Mouse (Mus musculus) mature B cell (primary cell): ENCODE results near the gene Mgat4a.

Source experiments
- in situ Hi-C: fragments of 300-500 bp; cut with MboI; formaldehyde crosslinking; loops from 2 replicates; pipeline ENCODE4 v1.14.3; 2019

The Mgat4a gene

DNA sequence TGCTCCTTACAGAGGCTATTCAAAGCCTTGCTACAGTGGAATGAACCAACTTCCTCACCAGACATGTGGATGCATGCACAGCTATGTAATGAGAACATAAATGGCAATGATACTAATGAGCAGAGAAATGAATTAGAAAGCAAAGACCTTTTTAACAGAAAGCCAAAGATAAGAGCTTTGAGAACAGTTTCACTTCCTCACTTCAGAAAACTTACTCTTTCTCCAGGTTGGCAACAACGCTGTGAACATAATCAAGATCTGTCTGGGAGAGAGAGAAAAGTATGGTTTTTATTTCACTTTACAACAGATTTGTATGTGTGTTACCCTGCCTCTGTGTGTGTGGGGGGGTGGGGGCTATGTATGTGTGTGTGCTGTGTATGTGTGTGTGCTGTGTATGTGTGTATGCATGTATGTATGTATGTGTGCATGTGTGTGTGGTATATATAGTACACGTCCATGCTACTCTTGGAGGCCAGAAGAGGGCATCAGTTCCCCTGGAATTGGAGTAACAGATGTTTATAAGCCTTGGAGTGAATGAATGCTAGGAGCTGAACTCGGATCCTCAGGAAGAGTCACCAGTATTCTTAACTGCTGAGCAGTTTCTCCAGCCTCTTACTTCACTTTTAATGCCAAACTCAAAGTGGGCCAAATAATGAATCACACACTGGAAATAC, 74.4 kb downstream of the Mgat4a start:
- in situ Hi-C loops = no loop called here

DNA sequence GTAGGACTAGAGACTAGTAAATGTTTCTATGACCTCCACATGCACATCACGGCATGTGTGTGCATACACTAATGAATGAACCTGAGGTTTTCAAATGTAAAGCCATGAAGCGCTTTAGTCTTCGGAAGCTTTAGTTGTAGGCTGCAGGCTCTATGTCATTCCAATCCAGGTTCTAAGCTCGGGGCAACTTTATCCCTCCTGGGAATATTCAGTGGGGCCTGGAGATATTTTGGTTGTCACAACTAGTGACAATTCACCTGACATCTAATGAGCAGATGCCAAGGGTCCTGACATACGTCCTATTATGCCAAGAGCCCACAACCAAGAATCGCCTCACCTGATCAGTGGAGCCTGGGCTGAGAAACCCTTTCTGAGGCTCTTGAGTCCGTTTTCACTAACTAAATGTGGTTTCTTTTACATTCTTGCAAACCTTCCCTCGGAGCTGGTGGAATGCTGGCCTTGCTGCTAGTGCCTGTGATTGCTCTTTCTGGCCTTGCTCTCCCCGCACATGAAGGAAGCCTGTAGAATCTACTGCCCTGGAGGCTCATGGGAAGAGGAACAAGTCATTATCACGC, 75.9 kb downstream of the Mgat4a start:
- in situ Hi-C loops = no loop called here

DNA sequence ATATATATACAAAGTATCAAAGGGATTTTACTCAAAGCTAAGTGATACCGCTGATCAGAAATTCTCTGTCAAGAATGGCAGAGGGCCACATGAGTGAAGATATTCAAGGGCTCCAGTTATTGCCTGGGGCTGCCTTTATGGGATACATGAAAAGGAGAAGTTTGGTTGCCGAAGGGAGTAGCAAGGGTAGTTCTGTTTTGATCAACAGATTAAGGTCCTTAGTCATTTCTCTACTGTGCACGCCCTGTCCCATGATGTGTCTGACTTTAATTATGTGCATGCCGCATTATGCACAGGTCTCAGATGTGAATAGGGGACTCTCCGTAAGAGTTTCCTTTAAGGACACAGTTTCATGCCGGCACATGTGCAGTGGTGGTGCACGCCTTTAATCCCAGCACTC, 83.3 kb downstream of the Mgat4a start:
- in situ Hi-C loops = no loop called here

DNA sequence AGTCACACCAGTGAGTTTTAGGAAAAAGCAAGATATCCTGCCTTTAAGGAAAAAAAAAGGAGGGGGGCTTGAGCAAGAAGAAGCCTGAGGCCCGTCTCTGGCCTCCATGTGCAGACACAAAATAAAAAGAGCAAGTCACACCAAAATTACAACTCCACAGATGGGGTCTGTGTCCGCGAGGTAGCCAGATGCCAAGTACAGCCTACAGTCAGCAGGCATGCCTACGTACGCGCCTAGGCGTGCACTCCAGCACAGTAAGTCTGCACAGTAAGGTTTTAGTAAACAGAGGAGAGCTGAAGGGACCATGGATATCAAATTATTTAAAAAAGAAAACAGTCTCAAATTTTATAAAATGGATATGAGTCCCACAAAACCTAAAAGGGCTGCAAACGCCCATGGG, 89.5 kb downstream of the Mgat4a start:
- in situ Hi-C loops = no loop called here

DNA sequence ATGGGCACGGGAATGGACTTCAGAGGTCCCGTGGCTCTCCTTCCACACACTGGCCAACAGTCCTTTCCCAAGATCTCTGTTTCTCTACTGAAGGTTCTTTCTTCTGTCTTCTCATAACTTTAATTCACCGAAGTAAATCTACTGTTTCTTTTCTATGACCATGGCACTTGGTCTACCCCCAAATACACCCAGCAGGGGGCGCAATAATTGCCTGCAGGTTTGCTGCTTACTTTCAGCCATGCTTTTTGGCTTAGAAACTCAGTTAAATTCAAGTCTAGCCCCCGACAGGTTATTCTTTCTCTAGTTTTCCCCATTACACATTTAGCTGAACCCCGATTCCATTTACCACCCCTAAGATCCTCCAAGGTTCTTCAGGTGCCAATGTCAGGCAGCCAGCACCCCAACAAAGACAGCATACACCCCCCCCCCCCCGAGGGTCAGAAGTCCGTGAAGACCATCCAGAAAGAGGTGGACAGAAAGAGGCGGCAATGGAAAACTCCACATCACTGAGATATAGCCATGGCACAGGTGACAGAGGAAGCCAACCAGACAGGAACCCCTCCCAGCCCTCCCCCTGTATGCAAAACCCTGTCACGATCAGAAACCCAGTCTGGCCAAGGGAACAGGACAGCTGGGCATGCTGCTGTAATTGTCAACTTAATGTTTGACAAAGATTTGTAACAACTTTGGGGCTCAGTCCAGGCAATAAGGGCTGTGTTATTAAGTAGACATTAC, 92.3 kb downstream of the Mgat4a start:
- in situ Hi-C loops = loop anchor here (5.0 kb wide), 1 partner anchor 189 kb away; no protein-coding TSS in a partner anchor

DNA sequence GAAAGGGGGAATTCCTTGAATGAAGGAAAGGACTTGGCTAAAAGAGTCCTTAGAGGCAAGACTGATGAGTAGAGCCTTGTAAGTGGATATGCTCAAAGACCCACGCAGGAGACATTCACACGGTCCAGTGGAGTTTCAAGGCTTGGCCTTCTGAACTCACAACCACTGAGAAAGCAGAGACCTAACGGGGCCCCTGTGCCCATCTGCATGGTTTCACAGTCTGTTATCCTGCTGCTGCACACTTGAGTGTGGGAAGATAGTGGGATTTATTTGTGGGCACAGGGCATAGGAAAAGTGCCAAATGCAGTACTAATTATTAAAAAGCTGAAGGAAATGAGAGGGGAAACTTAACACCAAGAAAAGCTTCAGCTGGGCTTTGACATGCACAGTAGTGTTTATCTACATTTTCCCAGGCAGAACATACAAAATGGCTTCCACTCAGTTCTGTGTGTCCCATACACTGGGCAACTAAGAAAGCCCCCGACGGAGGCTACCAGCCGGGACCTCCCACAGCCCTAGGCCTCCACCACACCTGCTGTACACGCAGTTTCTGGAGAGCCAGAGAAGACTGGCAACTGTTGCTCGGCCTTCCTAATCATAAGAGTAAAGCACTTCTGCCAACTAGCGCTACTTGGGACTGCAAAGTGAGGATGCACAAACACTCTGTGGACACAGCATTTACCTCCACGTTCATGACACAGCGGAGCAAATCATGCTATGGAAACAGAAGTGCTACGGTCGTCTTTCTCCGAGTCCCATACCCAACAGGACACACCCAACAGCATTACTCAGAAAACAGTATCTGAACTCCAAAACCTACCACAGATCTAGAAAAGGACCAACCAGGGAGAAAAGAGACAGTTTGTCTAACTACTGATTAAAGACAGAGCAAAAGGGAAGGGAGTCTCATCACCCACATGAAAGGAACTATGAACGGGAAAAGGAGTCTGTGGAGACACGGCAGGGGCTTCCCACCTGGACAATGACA, 97.7 kb downstream of the Mgat4a start:
- in situ Hi-C loops = no loop called here

DNA sequence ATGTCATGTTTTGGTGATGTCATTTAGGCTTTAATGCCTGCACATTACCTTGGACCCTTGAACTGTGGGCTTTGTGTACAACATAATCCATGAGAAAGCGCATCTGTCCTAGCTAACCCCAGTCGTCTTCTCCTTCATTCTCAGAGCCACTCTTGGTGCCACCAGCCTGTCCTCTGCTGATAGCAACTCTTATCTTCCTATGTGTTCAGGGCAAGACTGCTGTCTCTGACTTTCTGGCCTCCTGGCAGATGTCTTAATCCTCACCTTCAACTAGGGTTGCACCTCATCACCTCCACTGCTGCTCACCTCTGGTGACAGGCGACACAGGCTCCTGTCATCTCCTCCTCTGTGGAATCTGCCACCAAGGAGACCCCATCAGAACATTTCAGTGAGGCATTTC, 104.4 kb downstream of the Mgat4a start:
- in situ Hi-C loops = no loop called here

DNA sequence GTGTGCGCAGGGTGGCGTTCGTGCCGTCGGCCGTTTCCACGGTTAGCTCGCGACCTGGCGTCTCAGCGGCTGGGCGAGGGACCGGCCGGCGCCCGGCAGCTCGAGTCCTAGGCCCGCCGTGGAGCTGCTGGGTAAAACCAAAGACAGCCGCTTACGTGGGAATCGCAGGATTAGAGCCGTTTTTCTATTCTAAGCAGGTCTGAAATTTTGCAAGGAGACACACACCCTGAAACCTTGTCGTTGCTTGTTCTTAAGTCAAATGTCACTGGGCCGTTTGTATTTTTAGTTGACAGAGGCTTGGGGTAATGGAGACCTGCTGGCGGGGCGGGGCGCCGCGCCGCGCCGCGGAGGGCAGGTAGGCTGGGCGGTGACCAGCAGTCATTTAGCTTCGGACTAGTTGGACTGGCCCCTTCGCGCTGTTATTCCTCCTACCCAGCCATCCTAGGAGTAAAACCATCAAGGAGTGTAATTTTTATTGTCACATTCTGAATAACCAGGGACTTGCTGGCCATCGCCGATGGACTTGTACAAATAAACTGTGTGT, 110.4 kb downstream of the Mgat4a start:
- in situ Hi-C loops = no loop called here

DNA sequence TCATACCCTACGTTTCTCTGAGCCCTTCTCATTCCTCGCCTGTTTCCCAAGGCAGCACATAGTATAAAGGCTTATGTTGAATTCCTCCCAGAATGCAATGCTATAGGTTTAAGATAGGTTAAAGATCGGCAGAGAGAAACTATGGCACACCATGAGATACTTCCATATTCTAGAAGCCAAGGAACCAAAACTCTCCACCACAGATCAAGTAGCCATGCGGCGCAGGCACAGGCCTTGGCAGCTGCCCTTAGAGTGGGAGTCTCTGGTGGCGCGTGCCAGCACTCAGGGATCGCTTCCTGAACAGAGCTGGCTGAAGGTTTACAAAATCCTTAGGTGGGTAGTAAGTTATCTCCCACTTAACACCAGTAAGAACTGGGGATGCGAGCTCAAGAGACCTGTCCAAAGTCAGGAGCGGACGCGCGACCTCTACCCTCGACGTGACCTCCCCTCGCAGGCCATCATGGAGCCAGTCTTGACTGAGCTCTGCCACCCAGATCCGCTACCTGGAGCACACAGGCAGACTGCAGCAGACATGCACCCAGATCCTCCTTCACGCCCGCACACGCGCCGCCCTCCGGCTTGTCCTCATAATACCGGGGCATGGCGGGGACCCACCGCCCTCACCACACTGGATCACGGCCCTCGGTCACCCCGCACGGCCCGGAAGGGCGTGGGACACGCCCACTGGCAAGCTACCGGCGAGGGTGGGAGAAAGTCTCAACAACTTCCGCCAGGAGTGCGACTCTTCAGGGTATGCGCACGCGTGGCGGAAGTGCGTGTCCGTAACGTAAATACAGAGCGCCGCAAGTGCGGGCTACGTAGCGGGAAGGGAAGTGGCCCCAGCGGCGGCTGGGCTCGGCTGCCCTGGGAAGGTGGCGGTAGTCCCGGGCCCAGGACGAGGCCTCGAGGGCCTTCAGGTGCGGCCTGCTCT, 111.2 kb downstream of the Mgat4a start, which contains the start of the genes Coa5 and Unc50:
Gene Coa5 (minus strand): TSS at position 738 of the 931 bp plus-strand sequence.
Gene Unc50 (plus strand): TSS at position 774 of the 931 bp plus-strand sequence.
- in situ Hi-C loops = no loop called here

DNA sequence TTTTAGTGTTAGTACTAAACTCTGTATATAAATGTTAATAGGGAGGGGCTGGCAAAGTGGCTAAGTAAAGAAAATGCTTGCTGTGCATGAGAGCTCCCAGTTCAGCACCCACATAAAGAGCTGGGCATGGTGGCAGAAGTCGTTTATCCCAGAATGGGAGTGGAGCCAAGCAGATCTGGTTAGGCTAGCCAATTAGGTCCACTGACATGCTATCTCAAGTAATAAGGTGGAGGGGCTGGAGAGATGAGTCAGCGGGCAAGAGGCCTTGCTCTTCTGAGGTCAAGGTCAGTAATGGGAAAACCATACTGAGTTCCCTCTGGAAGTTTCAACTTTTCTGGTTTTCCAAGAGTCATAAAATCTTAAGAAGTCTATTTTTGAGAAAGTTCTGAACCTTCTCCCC, 111.9 kb downstream of the Mgat4a start:
- in situ Hi-C loops = no loop called here

DNA sequence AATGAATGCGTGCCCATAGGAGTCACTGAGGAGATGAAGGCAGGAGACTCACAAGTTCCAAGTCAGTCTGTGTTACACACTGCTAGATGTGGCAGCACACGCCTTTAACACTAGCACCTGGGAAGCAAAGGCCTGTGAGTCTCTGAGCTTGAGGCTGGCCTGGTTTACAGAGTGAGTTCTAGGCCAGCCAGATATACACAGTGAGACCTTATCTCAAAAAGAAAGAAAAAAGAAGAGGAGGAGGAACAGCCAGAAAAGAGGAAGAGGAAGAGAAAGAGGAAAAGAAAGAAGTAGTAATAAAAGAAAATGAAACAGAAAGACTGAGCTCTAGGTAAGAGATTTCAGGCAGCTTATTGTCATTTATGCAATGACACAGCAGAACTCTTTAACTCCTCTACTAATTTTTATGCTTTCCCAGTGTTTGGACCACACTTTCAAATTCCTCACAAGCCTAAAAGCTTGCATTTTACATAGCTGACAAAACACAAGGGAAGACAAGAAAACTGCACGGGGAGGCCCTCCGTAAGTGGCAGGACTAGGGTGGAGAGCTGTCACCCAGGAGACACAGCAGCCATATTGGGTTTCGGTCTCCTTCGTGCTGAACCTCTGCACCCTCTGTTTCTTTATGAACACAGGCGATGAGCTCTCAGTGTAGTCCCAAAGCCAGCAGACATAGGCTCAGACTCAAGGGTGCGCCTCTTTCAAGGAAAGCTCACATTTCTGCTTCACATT, 113.5 kb downstream of the Mgat4a start:
- in situ Hi-C loops = no loop called here

DNA sequence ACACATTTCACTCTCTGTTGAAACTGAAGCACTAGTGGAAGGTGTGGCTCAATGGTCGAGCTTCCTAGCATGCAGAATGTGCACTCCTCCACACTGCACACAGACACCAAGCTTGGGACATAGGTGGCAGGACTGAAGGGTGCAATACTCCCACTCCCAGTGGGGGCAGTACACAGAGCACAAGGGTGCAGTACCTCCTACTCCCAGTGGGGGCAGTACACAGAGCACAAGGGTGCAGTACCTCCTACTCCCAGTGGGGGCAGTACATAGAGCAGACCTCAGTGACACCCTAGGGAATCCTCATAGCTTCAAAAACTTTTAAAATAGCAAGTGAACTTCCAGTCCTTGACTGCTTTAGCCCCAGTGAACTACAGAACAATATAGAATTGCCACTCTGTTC, 121.4 kb downstream of the Mgat4a start:
- in situ Hi-C loops = no loop called here

DNA sequence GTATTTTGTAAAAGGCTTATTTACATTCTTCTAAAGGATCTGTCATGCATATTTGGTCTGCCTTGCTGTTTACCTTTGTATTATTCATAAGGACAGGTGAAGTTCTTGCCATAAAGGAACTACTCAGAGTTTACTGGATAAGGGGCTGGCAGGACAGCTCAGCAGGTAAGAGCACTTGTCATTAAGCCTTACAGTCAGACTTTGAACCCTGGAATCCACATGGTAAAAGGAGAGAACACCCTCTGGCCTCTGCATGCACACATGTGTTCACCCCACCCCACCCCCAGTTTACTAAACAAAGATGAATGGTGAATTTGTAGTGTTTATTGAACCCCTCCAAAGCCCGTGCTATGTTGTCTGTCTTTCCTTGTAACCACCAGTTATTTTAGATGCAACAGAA, 125.4 kb downstream of the Mgat4a start:
- in situ Hi-C loops = no loop called here

DNA sequence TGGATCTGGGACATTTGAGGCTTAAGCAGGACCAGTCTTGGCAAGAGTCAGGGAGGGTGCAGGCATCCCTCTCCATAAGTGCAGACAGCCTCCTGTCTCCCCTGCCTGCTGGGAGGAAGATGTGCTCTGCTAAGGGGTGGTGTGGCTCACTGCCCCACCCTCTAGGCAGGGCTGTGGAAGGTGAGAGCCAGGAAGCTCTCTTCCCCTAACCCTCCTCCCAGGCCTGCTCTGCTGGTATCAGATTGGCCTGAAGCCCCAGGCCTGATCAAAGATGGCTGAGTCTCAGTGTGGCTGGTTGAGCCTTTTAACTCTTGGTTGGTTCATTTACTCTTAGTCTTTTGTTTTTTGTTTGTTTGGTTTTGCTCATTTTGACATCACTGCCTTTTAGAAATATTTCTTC, 131.2 kb downstream of the Mgat4a start:
- in situ Hi-C loops = no loop called here

DNA sequence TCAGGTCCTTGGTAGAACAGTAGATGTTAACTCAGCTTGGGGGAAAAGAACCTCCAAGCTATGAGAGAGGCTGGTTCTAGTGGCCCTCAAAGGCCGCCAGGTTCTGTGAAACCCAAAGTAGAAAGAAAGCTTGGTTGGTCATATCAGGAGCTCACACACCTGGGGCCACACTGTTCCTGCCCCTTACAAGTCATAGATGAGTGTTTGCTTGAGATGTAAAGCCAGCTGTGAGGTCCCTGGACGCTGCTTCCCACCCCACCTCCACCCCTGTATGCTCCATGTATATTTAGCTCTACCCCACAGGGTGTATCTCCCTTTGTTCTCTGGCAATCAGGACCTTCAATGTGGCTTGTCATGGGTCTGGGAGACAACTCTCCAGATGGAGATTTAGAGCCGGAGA, 132.1 kb downstream of the Mgat4a start:
- in situ Hi-C loops = no loop called here

DNA sequence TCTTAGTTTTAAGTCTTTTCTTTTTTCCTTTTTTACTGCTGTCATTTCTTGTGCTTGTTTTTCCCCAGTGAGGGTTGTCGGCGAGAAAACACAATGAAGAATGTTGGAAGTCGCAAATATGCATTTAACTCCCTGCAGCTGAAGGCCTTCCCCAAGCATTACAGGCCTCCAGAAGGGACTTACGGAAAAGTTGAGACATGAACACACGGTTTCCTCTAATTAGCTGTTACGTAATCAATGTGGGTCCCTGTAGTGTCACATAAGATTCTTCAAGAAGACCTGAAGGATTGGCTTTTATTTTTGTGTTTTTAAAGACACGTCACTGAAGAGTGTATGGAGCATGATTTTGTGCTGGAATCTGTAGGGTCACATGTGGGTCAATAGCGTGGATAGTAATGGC, 132.8 kb downstream of the Mgat4a start:
- in situ Hi-C loops = no loop called here

DNA sequence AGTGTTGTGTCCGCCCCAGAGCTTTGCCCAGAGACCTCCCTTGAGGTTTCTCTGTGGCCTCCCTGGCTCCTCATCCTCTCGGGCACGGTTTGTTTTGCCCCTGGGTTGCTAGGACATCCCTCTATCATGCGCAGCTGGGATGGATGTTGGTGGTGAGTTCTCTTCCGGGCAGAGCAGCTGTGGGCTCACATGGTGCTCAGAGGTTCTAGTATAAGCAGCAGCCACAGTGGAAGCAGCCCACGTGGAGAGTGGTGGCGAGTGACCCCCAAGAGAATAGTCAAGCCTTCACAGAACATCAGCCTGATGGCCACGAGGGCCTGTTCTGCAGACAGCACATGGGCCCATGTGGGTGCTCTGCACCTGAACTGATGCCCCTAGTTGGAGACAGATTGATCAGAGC, 133.6 kb downstream of the Mgat4a start:
- in situ Hi-C loops = no loop called here

DNA sequence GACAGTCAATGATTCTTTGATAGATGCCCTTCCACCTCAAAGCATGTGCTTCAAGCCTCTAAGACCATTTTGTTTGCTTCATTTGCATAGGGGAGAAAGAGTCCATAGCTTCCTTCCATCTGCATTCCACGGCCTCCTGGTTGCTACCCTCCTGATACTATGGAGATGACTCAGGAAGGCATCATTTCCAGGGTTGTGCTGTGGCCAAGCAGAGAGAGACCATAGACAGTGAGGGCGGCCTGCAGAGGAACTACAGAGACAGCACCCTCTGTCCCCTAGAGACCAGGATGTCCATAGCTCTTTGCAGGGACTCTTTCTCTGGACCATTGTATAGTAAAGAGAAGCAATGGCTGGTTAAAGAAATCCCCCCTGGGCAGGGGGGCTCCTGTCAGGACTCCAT, 135.7 kb downstream of the Mgat4a start:
- in situ Hi-C loops = no loop called here

DNA sequence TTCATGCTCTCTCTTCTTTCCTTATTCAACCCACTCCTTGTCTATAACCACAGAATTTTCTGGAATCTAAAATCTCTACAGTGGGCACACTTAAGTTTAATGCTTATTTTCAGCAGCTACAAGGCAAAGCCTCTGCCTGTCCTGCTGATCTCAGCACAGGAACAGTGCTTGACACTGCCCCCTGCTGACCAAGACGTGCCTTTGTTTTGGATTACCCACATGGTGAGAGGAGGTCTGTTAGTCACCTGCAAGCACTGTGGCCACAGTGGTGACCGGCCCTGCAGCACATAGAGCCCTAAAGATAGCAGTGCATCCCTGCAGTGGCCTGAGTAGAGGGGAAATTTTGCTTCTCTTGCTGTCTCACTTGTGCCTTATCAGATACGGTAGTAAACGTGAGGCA, 139.1 kb downstream of the Mgat4a start:
- in situ Hi-C loops = loop anchor here (5.0 kb wide), 1 partner anchor 129 kb away; no protein-coding TSS in a partner anchor

DNA sequence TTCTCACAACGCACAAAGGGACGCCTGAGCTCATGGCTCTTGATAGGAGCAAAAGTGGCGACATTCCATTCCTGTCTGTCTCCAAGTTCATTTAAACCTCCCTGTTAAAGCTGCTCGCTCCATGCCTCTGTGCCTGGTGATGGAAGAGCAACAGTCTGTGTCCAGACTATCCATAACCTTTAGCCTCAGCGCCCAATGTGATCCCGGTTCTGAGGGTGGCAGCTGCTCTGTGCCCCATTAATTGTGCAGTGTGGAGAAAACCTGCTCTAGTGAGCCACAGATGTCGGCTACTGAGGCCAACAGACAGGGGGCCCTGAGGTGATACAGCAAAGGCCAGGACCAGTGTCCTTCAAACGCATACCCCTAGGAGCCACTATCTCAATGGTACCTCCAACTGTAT, 141.1 kb downstream of the Mgat4a start:
- in situ Hi-C loops = loop anchor here (5.0 kb wide), 1 partner anchor 127 kb away; no protein-coding TSS in a partner anchor
